Mouse (Mus musculus): ENCODE data around the gene Slain1. TPM values are rescaled to one million over a fixed set of nuclear protein-coding genes. Genes with fewer than 3 reads are reported as not detected.

Gene Slain1
- polyA plus RNA-seq, 1 experiment from 2014 or later, result 0.99 TPM

DNA sequence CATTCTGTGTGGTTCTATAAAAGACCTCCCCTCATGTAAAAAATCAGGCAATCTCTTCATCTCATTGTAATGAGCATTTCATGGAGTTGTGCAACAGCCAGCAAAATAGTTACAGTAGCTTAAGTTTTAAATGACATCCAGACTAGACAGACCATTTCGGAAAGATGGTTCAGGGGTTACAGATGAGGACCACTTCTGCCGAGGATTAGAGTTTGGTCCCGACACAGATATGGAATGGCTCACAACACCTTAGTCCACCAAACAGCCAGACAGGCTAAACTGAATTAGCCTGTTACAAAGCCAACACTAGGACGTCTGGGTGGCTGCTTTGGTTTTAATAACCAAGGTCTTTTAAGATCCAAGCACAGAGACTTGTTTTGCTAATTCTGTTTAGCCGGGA, 68.0 kb downstream of the Slain1 start:
- Histone ChIP-seq H3K36me3 (ENCODE audit: insufficient read depth, low read length) (no peaks in the 10 kb centered on the region), H3K4me3 (ENCODE audit: low read length) (no peak overlapping the region), H3K4me1 (ENCODE audit: insufficient read depth, low read length) (peaks cover 9% of the 10 kb centered on the region; the same call in 1 of the 2 replicates), H3K9ac (replicated peaks; ENCODE audit: low read length) (no peak overlapping the region), H3K9me3 (ENCODE audit: low read length) (no peaks in the 10 kb centered on the region), H3K4me2 (replicated peaks; ENCODE audit: low read depth, low read length) (no peak overlapping the region), H3K27ac (ENCODE audit: low read length) (no peak overlapping the region), H3K27me3 (ENCODE audit: insufficient read depth, low read length) (no peaks in the 10 kb centered on the region)
- ATAC-seq (ENCODE audit: low FRiP score, low TSS enrichment), result no peak
- WGBS, result 71% methylated on average over 5 of the region's 5 CpGs

DNA sequence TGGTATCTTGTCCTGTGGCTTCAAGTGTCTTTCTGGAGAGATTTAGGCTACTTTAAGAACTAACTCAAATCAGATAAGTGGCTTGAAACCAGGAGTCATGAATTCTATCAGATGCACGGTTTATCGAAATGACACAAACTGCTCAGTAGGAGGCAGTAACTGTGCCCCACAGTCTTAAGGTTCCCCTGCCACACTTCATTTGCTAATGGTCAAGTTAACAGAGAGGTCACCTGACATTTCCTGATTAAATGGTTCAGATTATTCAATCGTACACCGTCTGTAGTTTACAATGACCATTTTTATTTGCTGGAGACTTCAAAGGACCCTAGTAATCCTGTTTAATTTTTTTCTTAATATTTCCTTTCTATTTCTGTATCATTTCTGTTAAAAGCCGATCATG, 68.4 kb downstream of the Slain1 start:
- WGBS, result 44% methylated on average over 5 of the region's 5 CpGs
- H3K4me2 ChIP-seq (replicated peaks; ENCODE audit: low read depth, low read length), result no peak overlapping the region
- no peak for ATAC-seq (ENCODE audit: low FRiP score, low TSS enrichment)
- peaks cover 9% of the 10 kb centered on the region; the same call in 1 of the 2 replicates for H3K4me1 ChIP-seq (ENCODE audit: insufficient read depth, low read length)
- no peak overlapping the region for H3K27ac ChIP-seq (ENCODE audit: low read length)
- no peak overlapping the region for H3K9ac ChIP-seq (replicated peaks; ENCODE audit: low read length)
- no peaks in the 10 kb centered on the region for H3K9me3 ChIP-seq (ENCODE audit: low read length)
- H3K36me3 ChIP-seq (ENCODE audit: insufficient read depth, low read length), result no peaks in the 10 kb centered on the region
- no peaks in the 10 kb centered on the region for H3K27me3 ChIP-seq (ENCODE audit: insufficient read depth, low read length)
- H3K4me3 ChIP-seq (ENCODE audit: low read length), result no peak overlapping the region

DNA sequence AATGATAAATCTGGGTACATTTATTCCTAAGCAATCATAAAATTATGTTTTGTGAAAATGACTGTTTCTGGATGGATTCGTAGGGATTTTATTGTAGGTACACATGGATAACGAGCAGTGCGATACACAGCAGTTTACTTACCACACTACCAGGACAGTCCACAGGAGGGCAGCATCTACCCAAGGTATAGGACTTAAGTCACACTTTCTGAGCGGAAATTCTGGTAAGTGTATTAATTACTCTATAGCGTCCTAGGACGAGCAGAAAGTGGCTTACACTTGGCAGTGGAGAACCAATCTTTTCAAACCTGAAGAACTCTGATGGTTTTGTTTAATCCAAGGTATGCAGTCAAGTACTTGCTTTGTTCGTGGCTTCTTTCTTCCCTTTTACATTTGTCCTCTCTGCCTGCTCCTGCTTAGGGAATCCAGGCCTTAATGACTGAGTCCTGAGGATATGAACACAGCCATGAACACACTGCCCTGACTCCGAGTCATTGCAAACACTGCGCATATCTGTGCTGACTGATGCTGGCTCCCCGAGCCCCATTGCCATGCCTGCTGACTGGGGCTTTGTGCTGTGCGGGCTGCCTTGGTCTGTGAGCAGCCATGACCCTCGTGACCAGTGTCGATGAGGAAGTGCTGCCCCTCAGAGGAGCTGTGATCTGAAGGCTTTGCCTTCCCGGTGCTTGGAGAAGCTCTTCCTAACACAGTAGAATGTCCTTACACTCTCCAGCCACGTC, 69.0 kb downstream of the Slain1 start:
- no peaks in the 10 kb centered on the region for H3K9me3 ChIP-seq (ENCODE audit: low read length)
- peak overlapping the region; percentile 76 for H3K27ac ChIP-seq (ENCODE audit: low read length)

DNA sequence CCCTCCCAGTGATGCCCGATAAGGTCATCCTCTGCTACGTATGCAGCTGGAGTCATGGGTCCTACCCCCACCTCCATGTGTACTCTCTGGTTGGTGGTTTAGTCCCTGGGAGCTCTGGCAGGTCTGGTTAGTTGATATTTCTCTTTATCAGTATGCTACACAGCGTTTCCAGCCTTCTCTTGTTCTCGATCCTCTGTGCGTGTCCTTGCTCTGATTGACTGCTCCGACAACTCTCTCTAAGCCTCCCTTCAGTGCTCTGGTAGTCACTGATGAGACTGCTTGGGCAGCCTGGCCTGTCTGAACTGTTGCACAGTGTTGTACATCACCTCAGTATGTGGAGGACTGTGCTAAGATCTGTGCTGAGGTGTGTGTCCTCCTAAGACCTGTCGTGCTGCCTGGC, 70.1 kb downstream of the Slain1 start:
- Histone ChIP-seq H3K9me3 (ENCODE audit: low read length) (no peaks in the 10 kb centered on the region), H3K4me1 (ENCODE audit: insufficient read depth, low read length) (peaks cover 9% of the 10 kb centered on the region; the same call in 1 of the 2 replicates), H3K27ac (ENCODE audit: low read length) (no peak overlapping the region), H3K4me2 (replicated peaks; ENCODE audit: low read depth, low read length) (no peak overlapping the region), H3K4me3 (ENCODE audit: low read length) (no peak overlapping the region), H3K9ac (replicated peaks; ENCODE audit: low read length) (no peak overlapping the region), H3K27me3 (ENCODE audit: insufficient read depth, low read length) (no peaks in the 10 kb centered on the region), H3K36me3 (ENCODE audit: insufficient read depth, low read length) (no peaks in the 10 kb centered on the region)
- 61% methylated on average over 7 of the region's 7 CpGs for WGBS
- peak; percentile 24; the same call in 1 of the 2 replicates for ATAC-seq (ENCODE audit: low FRiP score, low TSS enrichment)

More for the DNA sequence above, 69.0 kb downstream of the Slain1 start:
- 18% methylated on average over 15 of the region's 15 CpGs for WGBS
- Histone ChIP-seq H3K9ac (replicated peaks; ENCODE audit: low read length) (peak overlapping the region; percentile 47), H3K27me3 (ENCODE audit: insufficient read depth, low read length) (no peaks in the 10 kb centered on the region), H3K4me1 (ENCODE audit: insufficient read depth, low read length) (peaks cover 9% of the 10 kb centered on the region; the same call in 1 of the 2 replicates), H3K4me2 (replicated peaks; ENCODE audit: low read depth, low read length) (peak overlapping the region; percentile 42), H3K4me3 (ENCODE audit: low read length) (peak overlapping the region; percentile 17), H3K36me3 (ENCODE audit: insufficient read depth, low read length) (no peaks in the 10 kb centered on the region)
- peak; percentile 90 for ATAC-seq (ENCODE audit: low FRiP score, low TSS enrichment)

DNA sequence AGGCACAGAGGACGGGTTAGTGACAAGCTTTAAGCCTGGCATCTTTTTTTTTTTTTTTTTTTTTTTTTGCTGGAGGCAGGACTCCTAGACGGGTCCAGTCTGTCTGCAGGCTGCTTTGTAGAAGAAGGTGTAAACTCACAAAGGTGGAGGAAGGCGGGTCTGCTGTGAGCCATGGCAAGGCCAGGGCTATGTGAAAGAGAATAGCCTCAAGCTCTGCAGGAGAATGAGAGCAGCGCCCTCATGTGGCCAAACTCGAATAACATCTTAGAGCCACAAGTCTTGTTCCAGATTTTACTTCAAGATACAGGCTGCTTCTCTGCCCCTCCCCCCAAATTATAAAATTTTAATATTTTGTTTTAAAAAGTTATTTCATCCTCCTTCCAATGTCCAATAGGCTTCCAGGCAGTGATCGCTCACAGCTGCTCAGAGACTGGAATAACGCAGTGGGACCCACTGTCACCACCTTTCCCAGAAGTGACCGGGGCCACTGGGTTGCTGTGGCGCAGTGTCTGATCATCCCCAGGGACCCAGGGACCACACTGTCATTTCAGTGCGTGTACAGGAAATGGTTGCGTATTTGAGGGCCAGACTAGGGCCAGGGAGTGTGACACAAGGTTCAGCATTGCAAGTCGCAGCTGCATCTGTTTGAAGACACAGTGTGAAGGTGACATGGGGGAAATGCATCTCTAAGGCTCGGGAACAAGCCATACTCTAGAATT, 70.8 kb downstream of the Slain1 start:
- Histone ChIP-seq H3K27me3 (ENCODE audit: insufficient read depth, low read length) (no peaks in the 10 kb centered on the region), H3K4me1 (ENCODE audit: insufficient read depth, low read length) (peaks cover 9% of the 10 kb centered on the region; the same call in 1 of the 2 replicates), H3K4me2 (replicated peaks; ENCODE audit: low read depth, low read length) (no peak overlapping the region), H3K9me3 (ENCODE audit: low read length) (no peaks in the 10 kb centered on the region), H3K27ac (ENCODE audit: low read length) (no peak overlapping the region), H3K9ac (replicated peaks; ENCODE audit: low read length) (no peak overlapping the region), H3K4me3 (ENCODE audit: low read length) (no peak overlapping the region), H3K36me3 (ENCODE audit: insufficient read depth, low read length) (no peaks in the 10 kb centered on the region)
- 51% methylated on average over 13 of the region's 13 CpGs for WGBS
- ATAC-seq (ENCODE audit: low FRiP score, low TSS enrichment), result no peak

DNA sequence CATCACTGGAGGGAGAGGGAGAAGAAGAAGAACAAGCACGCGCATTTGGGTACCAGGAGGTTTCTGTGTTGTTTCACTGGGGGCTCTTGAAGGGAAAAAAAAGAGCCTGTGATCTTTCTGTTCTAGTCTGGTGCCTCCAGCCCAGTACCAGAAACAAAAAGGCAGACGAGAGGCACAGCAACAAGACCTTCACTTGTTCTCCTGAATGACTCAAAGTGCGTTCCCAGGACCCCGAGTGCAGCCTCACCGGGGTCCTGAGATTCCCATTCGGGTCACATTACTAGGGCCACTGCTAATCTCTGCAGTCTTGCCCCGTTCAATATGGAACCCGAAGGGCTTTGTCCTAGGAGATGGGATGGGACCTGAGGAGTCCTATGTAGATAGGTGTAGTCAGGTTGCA, 73.3 kb downstream of the Slain1 start:
- H3K4me3 ChIP-seq (ENCODE audit: low read length), result no peak overlapping the region
- no peaks in the 10 kb centered on the region for H3K27me3 ChIP-seq (ENCODE audit: insufficient read depth, low read length)
- H3K9me3 ChIP-seq (ENCODE audit: low read length), result no peaks in the 10 kb centered on the region
- H3K4me1 ChIP-seq (ENCODE audit: insufficient read depth, low read length), result peaks cover 9% of the 10 kb centered on the region; the same call in 1 of the 2 replicates
- ATAC-seq (ENCODE audit: low FRiP score, low TSS enrichment), result no peak
- WGBS, result 84% methylated on average over 9 of the region's 9 CpGs
- no peak overlapping the region for H3K9ac ChIP-seq (replicated peaks; ENCODE audit: low read length)
- H3K27ac ChIP-seq (ENCODE audit: low read length), result no peak overlapping the region
- no peak overlapping the region for H3K4me2 ChIP-seq (replicated peaks; ENCODE audit: low read depth, low read length)
- no peaks in the 10 kb centered on the region for H3K36me3 ChIP-seq (ENCODE audit: insufficient read depth, low read length)

DNA sequence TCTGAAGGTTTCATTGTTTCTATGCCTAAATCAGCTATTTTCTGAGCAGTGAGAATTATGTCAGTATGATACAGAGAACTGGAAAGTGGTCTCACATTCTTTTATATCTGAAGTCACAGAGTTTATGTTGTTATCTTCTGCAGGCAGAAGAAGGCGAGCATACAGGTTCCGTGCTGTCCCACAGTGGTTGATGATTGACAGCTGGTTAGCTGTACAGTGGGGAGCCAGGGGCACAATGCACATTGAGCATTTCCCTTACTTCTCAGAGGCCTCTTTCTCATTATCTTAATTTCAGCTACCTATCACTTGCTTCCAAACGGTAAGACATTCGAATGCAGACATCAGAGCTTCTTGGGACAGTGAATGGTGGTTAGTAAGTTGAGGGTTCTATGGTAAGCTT, 73.8 kb downstream of the Slain1 start:
- Histone ChIP-seq H3K27ac (ENCODE audit: low read length) (no peak overlapping the region), H3K4me3 (ENCODE audit: low read length) (no peak overlapping the region), H3K36me3 (ENCODE audit: insufficient read depth, low read length) (no peaks in the 10 kb centered on the region), H3K27me3 (ENCODE audit: insufficient read depth, low read length) (no peaks in the 10 kb centered on the region), H3K9ac (replicated peaks; ENCODE audit: low read length) (no peak overlapping the region), H3K9me3 (ENCODE audit: low read length) (no peaks in the 10 kb centered on the region), H3K4me1 (ENCODE audit: insufficient read depth, low read length) (peaks cover 9% of the 10 kb centered on the region; the same call in 1 of the 2 replicates), H3K4me2 (replicated peaks; ENCODE audit: low read depth, low read length) (no peak overlapping the region)
- WGBS, result 66% methylated on average over 4 of the region's 4 CpGs
- no peak for ATAC-seq (ENCODE audit: low FRiP score, low TSS enrichment)

DNA sequence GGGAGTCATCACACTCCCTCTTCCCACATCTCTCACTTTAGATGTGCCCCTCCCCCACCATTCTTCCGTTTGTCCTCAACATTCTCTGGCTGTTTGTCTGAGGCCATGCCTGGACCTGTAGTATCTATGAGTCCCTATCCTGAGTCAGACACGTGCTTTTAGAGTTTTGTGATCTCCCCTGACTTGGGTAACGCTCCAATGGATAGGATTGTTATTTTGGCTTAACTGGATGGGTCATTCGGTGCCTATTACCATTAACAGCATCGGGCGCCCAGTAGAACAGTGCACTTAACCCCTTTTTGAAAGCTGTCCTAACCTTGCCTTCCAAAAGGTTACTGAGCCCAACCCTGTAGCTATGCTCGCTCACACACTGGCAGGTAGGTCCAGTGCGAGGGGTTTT, 78.5 kb downstream of the Slain1 start:
- no peaks in the 10 kb centered on the region for H3K36me3 ChIP-seq (ENCODE audit: insufficient read depth, low read length)
- no peak overlapping the region for H3K9ac ChIP-seq (replicated peaks; ENCODE audit: low read length)
- no peak overlapping the region for H3K27ac ChIP-seq (ENCODE audit: low read length)
- H3K4me1 ChIP-seq (ENCODE audit: insufficient read depth, low read length), result no peaks in the 10 kb centered on the region
- WGBS, result 56% methylated on average over 8 of the region's 8 CpGs
- no peak overlapping the region for H3K4me2 ChIP-seq (replicated peaks; ENCODE audit: low read depth, low read length)
- no peak overlapping the region for H3K4me3 ChIP-seq (ENCODE audit: low read length)
- H3K9me3 ChIP-seq (ENCODE audit: low read length), result no peaks in the 10 kb centered on the region
- H3K27me3 ChIP-seq (ENCODE audit: insufficient read depth, low read length), result no peaks in the 10 kb centered on the region
- ATAC-seq (ENCODE audit: low FRiP score, low TSS enrichment), result peak; percentile 49; the same call in 1 of the 2 replicates

DNA sequence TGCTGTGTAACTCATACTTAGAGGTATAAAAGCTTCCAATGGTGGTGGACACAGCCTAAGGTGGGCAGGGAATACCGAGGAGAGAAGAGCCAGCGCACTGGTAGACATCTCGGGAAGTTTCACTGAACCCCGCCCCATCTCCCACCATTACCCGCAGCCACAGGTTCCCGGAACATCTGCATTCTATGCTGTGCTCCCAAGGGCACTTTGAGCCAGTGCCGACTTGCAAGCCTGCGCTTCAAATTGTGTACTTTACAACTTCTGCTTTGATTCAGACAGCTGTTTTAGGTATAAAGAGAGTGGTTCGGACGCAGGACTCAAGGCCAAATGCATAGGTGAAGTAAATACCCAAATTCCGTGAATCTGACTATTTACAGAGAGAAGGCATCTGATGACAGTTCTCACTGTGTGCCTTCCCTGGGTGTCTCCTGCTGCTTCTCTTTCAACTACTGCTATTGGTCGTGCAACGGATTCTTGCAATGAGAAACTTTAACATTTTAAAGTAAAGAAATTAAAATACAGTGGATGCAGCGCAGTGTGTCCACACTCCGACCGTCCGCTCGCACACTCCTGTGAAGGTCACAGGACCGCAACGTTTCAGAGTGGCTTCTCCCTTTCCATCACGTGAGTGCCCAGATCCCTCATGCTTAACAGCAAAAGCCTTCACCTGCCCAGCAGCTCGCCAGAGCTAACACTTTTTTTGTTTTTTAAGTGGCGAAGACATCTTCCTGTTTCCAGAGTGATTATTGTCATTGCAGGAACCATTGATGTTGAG, 79.1 kb downstream of the Slain1 start:
- no peak; the same call in 1 of the 2 replicates for ATAC-seq (ENCODE audit: low FRiP score, low TSS enrichment)
- 78% methylated on average over 23 of the region's 23 CpGs for WGBS
- Histone ChIP-seq H3K4me1 (ENCODE audit: insufficient read depth, low read length) (no peaks in the 10 kb centered on the region), H3K9ac (replicated peaks; ENCODE audit: low read length) (no peak overlapping the region), H3K27me3 (ENCODE audit: insufficient read depth, low read length) (no peaks in the 10 kb centered on the region), H3K4me2 (replicated peaks; ENCODE audit: low read depth, low read length) (no peak overlapping the region), H3K9me3 (ENCODE audit: low read length) (no peaks in the 10 kb centered on the region), H3K36me3 (ENCODE audit: insufficient read depth, low read length) (no peaks in the 10 kb centered on the region), H3K27ac (ENCODE audit: low read length) (no peak overlapping the region), H3K4me3 (ENCODE audit: low read length) (no peak overlapping the region)

Measured in kidney, embryonic 16.5 days (tissue).